Mouse (Mus musculus) intestine, embryonic 14.5 days (tissue): ENCODE measurements at regions not wholly inside any gene's neighbourhood (a gene's known extent, or its start where the extent isn't known, plus 50 kb on each side); places are given as distances from the start of the nearest gene placed in this dataset.

Source experiments
- ATAC-seq: fragments of 200-750 bp; cut with Nextera tagmentation; replicated peaks from 2 replicates; pipeline ENCODE4 v1.8.0; 2017; ENCODE audit warnings: low read depth, moderate number of reproducible peaks, moderate TSS enrichment, moderate library complexity; ENCODE audit not compliant: low FRiP score, low TSS enrichment
- DNase-seq: peaks from one replicate; pipeline ENCODE4 v3.0.0-alpha.2; 2018; ENCODE audit warnings: low spot score
- H3K27ac ChIP-seq: fragments of 300-500 bp; sonication (generic); 2 replicates; pipeline ENCODE4 v1.5.1; 2014; ENCODE audit warnings: low read depth, mild to moderate bottlenecking, control low read depth
- H3K27me3 ChIP-seq: fragments of 300-500 bp; sonication (generic); replicated peaks from 2 replicates; pipeline ENCODE4 v1.6.1; 2014; ENCODE audit warnings: low read length, control low read depth; ENCODE audit not compliant: control insufficient read depth, insufficient read depth
- H3K36me3 ChIP-seq: fragments of 300-500 bp; sonication (generic); 2 replicates; pipeline ENCODE4 v1.6.1; 2014; ENCODE audit warnings: low read length, control low read depth; ENCODE audit not compliant: control insufficient read depth, insufficient read depth
- H3K4me1 ChIP-seq: fragments of 300-500 bp; sonication (generic); replicated peaks from 2 replicates; pipeline ENCODE4 v1.6.1; 2014; ENCODE audit warnings: low read length, control low read depth, mixed read lengths; ENCODE audit not compliant: control insufficient read depth, insufficient read depth
- H3K4me2 ChIP-seq: fragments of 300-500 bp; sonication (generic); 2 replicates; pipeline ENCODE4 v1.6.1; 2014; ENCODE audit warnings: low read length
- H3K4me3 ChIP-seq: fragments of 300-500 bp; sonication (generic); 2 replicates; pipeline ENCODE4 v1.5.1; 2014; ENCODE audit warnings: low read depth, low read length, control low read depth, mixed read lengths
- H3K9ac ChIP-seq: fragments of 300-500 bp; sonication (generic); 2 replicates; pipeline ENCODE4 v1.6.1; 2014; ENCODE audit warnings: mild to moderate bottlenecking, low read length
- H3K9me3 ChIP-seq: fragments of 300-500 bp; sonication (generic); 2 replicates; pipeline ENCODE4 v1.6.1; 2016; ENCODE audit warnings: low read length, control low read depth; ENCODE audit not compliant: control insufficient read depth
- WGBS: fragments of 180-500 bp; shearing (Covaris S2); extraction: QIAGEN DNeasy Blood & Tissue Kit; methylation state at CpG from one replicate; pipeline ENCODE4 v1.1.7; 2014; 5-methylcytosine and 5-hydroxymethylcytosine counted together

GRCm38 (mm10) chr8:103214606-103215005 is 429.2 kb upstream of the Cdh11 start:
- no peak for ATAC-seq
- no peak overlapping the region for H3K27ac ChIP-seq
- H3K9ac ChIP-seq = no peak overlapping the region
- H3K9me3 ChIP-seq = no peaks in the 10 kb centered on the region
- no peak overlapping the region for H3K4me3 ChIP-seq
- WGBS = 75% methylated on average over 2 of the region's 2 CpGs
- no peaks in the 10 kb centered on the region for H3K4me1 ChIP-seq
- no peak for DNase-seq
- H3K4me2 ChIP-seq = no peak overlapping the region
- H3K36me3 ChIP-seq = no peaks in the 10 kb centered on the region
- H3K27me3 ChIP-seq = no peaks in the 10 kb centered on the region

- Histone ChIP-seq H3K27me3 (no peaks in the 10 kb centered on the region), H3K9me3 (no peaks in the 10 kb centered on the region), H3K4me1 (peaks cover 17% of the 10 kb centered on the region), H3K4me2 (no peak overlapping the region), H3K9ac (no peak overlapping the region), H3K36me3 (no peaks in the 10 kb centered on the region), H3K27ac (peak overlapping the region; percentile 73), H3K4me3 (no peak overlapping the region)
- ATAC-seq (0 out of 2 replicates have a peak, but pooled peaks have one; percentile 30), DNase-seq (no peak)
- WGBS = 31% methylated on average over 9 of the region's 9 CpGs
Measured at GRCm38 (mm10) chr8:103230741-103231475, 445.5 kb upstream of the Cdh11 start.

GRCm38 (mm10) chr8:103234374-103234773 is 448.9 kb upstream of the Cdh11 start:
- Histone ChIP-seq H3K27me3 (no peaks in the 10 kb centered on the region), H3K36me3 (no peaks in the 10 kb centered on the region), H3K4me2 (no peak overlapping the region), H3K27ac (peak overlapping the region; percentile 58), H3K4me1 (peaks cover 17% of the 10 kb centered on the region), H3K9me3 (no peaks in the 10 kb centered on the region), H3K9ac (no peak overlapping the region), H3K4me3 (no peak overlapping the region)
- ATAC-seq = peak; percentile 87
- no peak for DNase-seq
- WGBS = 14% methylated on average over 2 of the region's 2 CpGs

GRCm38 (mm10) chr8:103235614-103236013 is 450.2 kb upstream of the Cdh11 start:
- Histone ChIP-seq H3K4me2 (no peak overlapping the region), H3K4me1 (peaks cover 12% of the 10 kb centered on the region), H3K36me3 (no peaks in the 10 kb centered on the region), H3K27me3 (no peaks in the 10 kb centered on the region), H3K27ac (peak overlapping the region; percentile 78), H3K9ac (no peak overlapping the region), H3K4me3 (no peak overlapping the region), H3K9me3 (no peaks in the 10 kb centered on the region)
- ATAC-seq (no peak), DNase-seq (no peak)
- 23% methylated on average over 1 of the region's 1 CpGs for WGBS

- no peaks in the 10 kb centered on the region for H3K36me3 ChIP-seq
- ATAC-seq (no peak), DNase-seq (no peak)
- H3K4me2 ChIP-seq = no peak overlapping the region
- H3K4me3 ChIP-seq = no peak overlapping the region
- H3K27me3 ChIP-seq = no peaks in the 10 kb centered on the region
- no peaks in the 10 kb centered on the region for H3K9me3 ChIP-seq
- H3K9ac ChIP-seq = no peak overlapping the region
- H3K27ac ChIP-seq = no peak overlapping the region
- peaks cover 7% of the 10 kb centered on the region; the same call in 1 of the 2 replicates for H3K4me1 ChIP-seq
Measured at GRCm38 (mm10) chr8:103238456-103238970, 453.1 kb upstream of the Cdh11 start.

- WGBS = 66% methylated on average over 2 of the region's 2 CpGs
- H3K9me3 ChIP-seq = no peaks in the 10 kb centered on the region
- no peak for ATAC-seq
- H3K4me3 ChIP-seq = no peak overlapping the region
- no peak overlapping the region for H3K9ac ChIP-seq
- no peak for DNase-seq
- no peaks in the 10 kb centered on the region for H3K4me1 ChIP-seq
- H3K27me3 ChIP-seq = no peaks in the 10 kb centered on the region
- H3K36me3 ChIP-seq = no peaks in the 10 kb centered on the region
- no peak overlapping the region for H3K27ac ChIP-seq
- no peak overlapping the region for H3K4me2 ChIP-seq
Measured at GRCm38 (mm10) chr8:103244169-103244568, 458.7 kb upstream of the Cdh11 start.

GRCm38 (mm10) chr8:103244658-103245057 is 459.2 kb upstream of the Cdh11 start:
- Histone ChIP-seq H3K36me3 (no peaks in the 10 kb centered on the region), H3K9ac (no peak overlapping the region), H3K27me3 (no peaks in the 10 kb centered on the region), H3K27ac (no peak overlapping the region), H3K4me3 (no peak overlapping the region), H3K4me2 (no peak overlapping the region), H3K4me1 (no peaks in the 10 kb centered on the region), H3K9me3 (no peaks in the 10 kb centered on the region)
- 67% methylated on average over 6 of the region's 6 CpGs for WGBS
- no peak for DNase-seq
- no peak for ATAC-seq

GRCm38 (mm10) chr8:103245864-103246263 is 460.4 kb upstream of the Cdh11 start:
- ATAC-seq (no peak), DNase-seq (no peak)
- H3K36me3 ChIP-seq = no peaks in the 10 kb centered on the region

GRCm38 (mm10) chr8:103261236-103261635 is 475.8 kb upstream of the Cdh11 start:
- no peak overlapping the region for H3K9ac ChIP-seq
- no peaks in the 10 kb centered on the region for H3K36me3 ChIP-seq
- no peaks in the 10 kb centered on the region for H3K4me1 ChIP-seq
- H3K4me2 ChIP-seq = no peak overlapping the region
- H3K27me3 ChIP-seq = no peaks in the 10 kb centered on the region
- DNase-seq (no peak), ATAC-seq (no peak)
- no peak overlapping the region for H3K27ac ChIP-seq
- no peak overlapping the region for H3K4me3 ChIP-seq
- H3K9me3 ChIP-seq = no peaks in the 10 kb centered on the region

More at GRCm38 (mm10) chr8:103245864-103246263, 460.4 kb upstream of the Cdh11 start:
- 43% methylated on average over 9 of the region's 9 CpGs for WGBS
- Histone ChIP-seq H3K4me3 (no peak overlapping the region), H3K27me3 (no peaks in the 10 kb centered on the region), H3K9me3 (no peaks in the 10 kb centered on the region), H3K27ac (no peak overlapping the region), H3K4me1 (no peaks in the 10 kb centered on the region), H3K4me2 (no peak overlapping the region), H3K9ac (no peak overlapping the region)
